Mouse (Mus musculus) Patski (cell line): ENCODE measurements around the gene 1700020A23Rik. TPM values are rescaled to one million over a fixed set of nuclear protein-coding genes. Genes with fewer than 3 reads are reported as not detected.
A peak's percentile ranks its signal among the peaks of the same experiment; 100 is the strongest.
"Not testable (repeated sequence)": the region's sequence is repeated elsewhere in the genome, so short reads cannot be mapped to it uniquely, and the experiment has no call there.

Experiments
- ATAC-seq: fragments of 100-300 bp; one replicate; pipeline ENCODE4 v1.8.0; 2021
- CTCF ChIA-PET: fragments of 350-600 bp; sonication (Branson Sonifier 250); formaldehyde crosslinking; loops from one replicate; lab custom pipeline; 2022; ENCODE audit warnings: inconsistent platforms; lab: Charles Lee
- POLR2A ChIA-PET: fragments of 350-600 bp; sonication (Branson Sonifier 250); formaldehyde crosslinking; loops from one replicate; lab custom pipeline; 2022; ENCODE audit warnings: antibody characterized with exemption, inconsistent platforms; lab: Charles Lee
- DNase-seq: peaks from one replicate; pipeline ENCODE4 v3.0.0-alpha.2; 2011; ENCODE audit warnings: low read depth, low spot score
- H3K27me3 ChIP-seq: fragments of 371-371 bp; one replicate; pipeline ENCODE4 v1.5.1; 2021
- CTCF ChIP-seq: fragments of 100-300 bp; IDR thresholded peaks from one replicate; pipeline ENCODE4 v1.5.1; 2021
- in situ Hi-C: fragments of 300-500 bp; cut with MboI; formaldehyde crosslinking; loops from 3 replicates; pipeline ENCODE4 v1.11.1; 2018; ENCODE audit warnings: low pct_unique_long_range_greater_than_20kb, mixed read lengths
- polyA plus RNA-seq: library from polyadenylated mRNA; unstranded; gene quantifications from one replicate; pipeline ENCODE4 v1.2.3, GENCODE M21; 2021

The 1700020A23Rik gene
- polyA plus RNA-seq, result not detected

DNA sequence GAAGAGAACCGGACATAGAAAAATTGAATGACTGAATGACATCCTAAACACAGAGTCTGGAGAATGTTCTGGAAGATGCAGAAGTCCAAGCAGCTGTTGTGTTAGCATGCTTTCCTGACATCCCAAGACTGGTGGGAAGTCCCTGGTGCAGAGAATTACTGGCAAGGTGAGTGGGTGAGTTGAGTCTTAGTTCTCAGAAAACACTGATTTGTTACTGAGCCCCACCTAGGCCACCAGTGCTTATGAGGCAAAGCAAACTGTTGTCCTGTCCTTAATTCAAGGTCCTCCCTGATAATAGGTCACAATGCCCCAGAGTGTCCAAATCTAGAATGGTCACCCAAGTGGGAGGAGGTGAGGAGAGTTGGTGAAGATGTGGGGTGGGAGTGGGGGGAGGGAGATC is at the start of gene 1700020A23Rik, which contains the start of gene Gm28372:
Gene 1700020A23Rik, plus strand, starts transcription at position 321 of the 400 bp plus-strand sequence.
Gene Gm28372, plus strand, starts transcription at position 301 of the 400 bp plus-strand sequence.
- POLR2A ChIA-PET, result no interaction called here
- no peak for TF ChIP-seq CTCF
- H3K27me3 ChIP-seq, result no peaks in the 10 kb centered on the region
- DNase-seq (no peak), ATAC-seq (no peak)
- CTCF ChIA-PET, result interaction anchor here (1.4 kb wide), 1 partner anchor 16 kb away, joined by 6 read pairs; no protein-coding TSS in a partner anchor
- in situ Hi-C loops, result loop anchor here (5.0 kb wide), 1 partner anchor 113 kb away; no protein-coding TSS in a partner anchor

DNA sequence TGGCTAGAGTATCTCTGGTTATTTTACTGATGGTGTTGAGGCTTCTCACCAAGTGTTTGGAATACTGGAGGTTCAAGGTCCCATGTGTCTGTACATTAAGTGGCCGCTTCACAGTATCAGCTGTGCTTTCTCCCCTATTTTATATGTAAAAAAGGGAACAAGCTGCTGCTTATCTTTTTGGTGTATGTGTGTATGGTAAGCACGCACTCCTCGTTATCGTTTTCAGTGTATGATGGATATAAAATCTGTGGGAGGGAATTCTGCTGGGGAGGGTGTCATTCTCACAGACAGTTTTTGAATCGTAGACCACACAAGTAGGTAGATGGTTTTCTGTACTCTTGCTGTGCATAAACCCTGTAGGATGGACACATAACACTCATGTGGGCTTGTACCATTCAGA is 47.5 kb upstream of the 1700020A23Rik start:
- POLR2A ChIA-PET, result no interaction called here
- H3K27me3 ChIP-seq, result no peaks in the 10 kb centered on the region
- DNase-seq (no peak), ATAC-seq (no peak)
- no peak for TF ChIP-seq CTCF
- CTCF ChIA-PET, result no interaction called here
- in situ Hi-C loops, result no loop called here

DNA sequence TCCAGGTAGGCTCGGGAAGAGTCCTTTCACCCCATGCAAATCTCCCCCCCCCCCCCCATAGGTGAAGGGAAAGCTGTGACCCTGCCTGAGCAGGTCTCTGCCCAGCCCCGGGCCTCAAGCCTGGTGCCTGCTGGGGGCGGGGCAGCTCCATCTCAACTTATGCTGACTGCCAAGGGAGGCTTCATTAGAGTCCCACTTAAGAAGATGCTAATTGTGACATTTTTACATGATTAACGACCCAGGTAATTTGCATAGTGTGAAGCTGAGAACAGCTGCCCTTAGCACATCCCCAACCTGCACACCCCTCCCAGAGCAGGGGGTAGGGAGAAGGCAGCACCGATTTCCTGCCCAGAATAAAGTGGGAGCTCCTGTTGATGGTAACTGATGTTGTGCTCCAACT is 46.2 kb upstream of the 1700020A23Rik start:
- no peak for TF ChIP-seq CTCF
- ChIA-PET CTCF (interaction anchor here (1.0 to 1.2 kb wide), 2 partner anchors 53 to 67 kb away, joined by 3 to 4 read pairs; no protein-coding TSS in a partner anchor), POLR2A (no interaction called here)
- DNase-seq (no peak), ATAC-seq (no peak)
- in situ Hi-C loops, result no loop called here
- H3K27me3 ChIP-seq, result no peaks in the 10 kb centered on the region

- no peaks in the 10 kb centered on the region for H3K27me3 ChIP-seq
- DNase-seq (no peak), ATAC-seq (peak; percentile 58)
- TF ChIP-seq CTCF, result peak; percentile 83
- in situ Hi-C loops, result no loop called here
- ChIA-PET CTCF (interaction anchor here (1.2 kb wide), 1 partner anchor 13 kb away, joined by 3 read pairs; no protein-coding TSS in a partner anchor), POLR2A (no interaction called here)
These were observed 42.5 kb upstream of the 1700020A23Rik start for GRCm38 (mm10) chr2:130362511-130363026.

GRCm38 (mm10) chr2:130365211-130366094 is 39.6 kb upstream of the 1700020A23Rik start:
- ChIA-PET CTCF (no interaction called here), POLR2A (no interaction called here)
- ATAC-seq, result no peak
- no peak for DNase-seq
- no peak for TF ChIP-seq CTCF
- no peaks in the 10 kb centered on the region for H3K27me3 ChIP-seq
- in situ Hi-C loops, result loop anchor here (5.0 kb wide), 1 partner anchor 58 kb away; no protein-coding TSS in a partner anchor

- DNase-seq (no peak), ATAC-seq (no peak)
- ChIA-PET POLR2A (no interaction called here), CTCF (no interaction called here)
- in situ Hi-C loops, result loop anchor here (5.0 kb wide), 1 partner anchor 60 kb away; no protein-coding TSS in a partner anchor
- TF ChIP-seq CTCF, result no peak
- no peaks in the 10 kb centered on the region for H3K27me3 ChIP-seq
These were observed 37.7 kb upstream of the 1700020A23Rik start for GRCm38 (mm10) chr2:130367386-130367785.

DNA sequence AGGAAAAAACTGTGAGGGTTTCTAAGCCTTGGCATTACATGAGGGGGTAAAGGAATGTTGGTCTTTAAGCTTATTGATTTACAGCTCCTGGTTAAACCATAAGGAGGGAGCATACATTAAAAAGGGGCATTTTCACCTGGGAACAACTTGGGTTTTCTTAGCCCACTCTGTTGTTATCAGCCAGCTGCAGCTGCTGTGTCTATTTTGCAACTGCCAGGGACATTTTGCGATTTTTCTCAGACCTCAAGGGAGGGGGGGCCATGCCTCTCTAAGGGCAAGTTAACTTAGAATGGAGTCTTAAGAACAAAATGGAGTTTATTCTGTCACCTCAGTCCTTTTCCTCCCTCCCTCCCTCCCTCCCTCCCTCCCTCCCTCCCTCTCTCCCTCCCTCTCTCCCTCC is 32.0 kb upstream of the 1700020A23Rik start:
- ATAC-seq, in situ Hi-C loops, POLR2A ChIA-PET, DNase-seq, CTCF ChIA-PET: not testable (repeated sequence)
- H3K27me3 ChIP-seq, result peaks cover 20% of the 10 kb centered on the region

GRCm38 (mm10) chr2:130374951-130375350 is 30.1 kb upstream of the 1700020A23Rik start:
- ATAC-seq (peak; percentile 31), DNase-seq (no peak)
- in situ Hi-C loops, result no loop called here
- POLR2A ChIA-PET, result no interaction called here
- CTCF ChIA-PET, result interaction anchor here (1.2 to 1.6 kb wide), 3 partner anchors 11 to 14 kb away, joined by 3 to 5 read pairs (median 3); no protein-coding TSS in a partner anchor
- TF ChIP-seq CTCF, result no peak
- H3K27me3 ChIP-seq, result peaks cover 32% of the 10 kb centered on the region

GRCm38 (mm10) chr2:130383205-130383604 is 21.9 kb upstream of the 1700020A23Rik start:
- no peak for TF ChIP-seq CTCF
- in situ Hi-C loops, result no loop called here
- peaks cover 23% of the 10 kb centered on the region for H3K27me3 ChIP-seq
- ATAC-seq (no peak), DNase-seq (no peak)
- ChIA-PET POLR2A (no interaction called here), CTCF (no interaction called here)

- in situ Hi-C loops, result no loop called here
- ATAC-seq (no peak), DNase-seq (no peak)
- CTCF ChIA-PET, result interaction anchor here (0.7 kb wide), 1 partner anchor 27 kb away, joined by 3 read pairs; no protein-coding TSS in a partner anchor
- no peak for TF ChIP-seq CTCF
- POLR2A ChIA-PET, result no interaction called here
- peaks cover 16% of the 10 kb centered on the region for H3K27me3 ChIP-seq
These were observed 21.2 kb upstream of the 1700020A23Rik start for GRCm38 (mm10) chr2:130383895-130384294.
